Mouse (Mus musculus): Measurements from ENCODE around the gene Itgb6. TPM values are rescaled to one million over a fixed set of nuclear protein-coding genes. Genes with fewer than 3 reads are reported as not detected.

The Itgb6 gene
- polyA plus RNA-seq, 1 experiment from 2014 or later = 1.4 TPM

- Histone ChIP-seq H3K36me3 (replicated peaks) (no peaks in the 10 kb centered on the region), H3K4me3 (no peak overlapping the region), H3K27me3 (replicated peaks; ENCODE audit: low read depth, poor library complexity, severe bottlenecking) (peaks cover 28% of the 10 kb centered on the region), H3K27ac (replicated peaks) (no peak overlapping the region), H3K4me1 (peaks cover 14% of the 10 kb centered on the region), H3K9me3 (no peaks in the 10 kb centered on the region)
- 65% methylated on average over 4 of the region's 4 CpGs for WGBS
- no peak for DNase-seq (ENCODE audit: low spot score)
Measured at GRCm38 (mm10) chr2:60554561-60554960, 167.9 kb downstream of the Itgb6 start.

GRCm38 (mm10) chr2:60552902-60553682, 169.4 kb downstream of the Itgb6 start, which contains the start of gene Pla2r1:
Gene Pla2r1, minus strand, starts transcription at chr2:60553308.
- 1% methylated on average over 33 of the region's 33 CpGs for WGBS
- Histone ChIP-seq H3K27ac (replicated peaks) (peak within 1 kb of the TSS; percentile 52), H3K27me3 (replicated peaks; ENCODE audit: low read depth, poor library complexity, severe bottlenecking) (peaks cover 28% of the 10 kb centered on the region), H3K4me3 (peak within 1 kb of the TSS; percentile 59), H3K9me3 (no peaks in the 10 kb centered on the region), H3K36me3 (replicated peaks) (no peaks in the 10 kb centered on the region), H3K4me1 (peaks cover 14% of the 10 kb centered on the region)
- peak; percentile 73 for DNase-seq (ENCODE audit: low spot score)

GRCm38 (mm10) chr2:60552177-60552901, 170.1 kb downstream of the Itgb6 start:
- 16% methylated on average over 21 of the region's 21 CpGs for WGBS
- H3K4me3 ChIP-seq = peak overlapping the region; percentile 59
- peaks cover 14% of the 10 kb centered on the region for H3K4me1 ChIP-seq
- peak; percentile 21 for DNase-seq (ENCODE audit: low spot score)
- peak overlapping the region; percentile 52; the same call in 1 of the 2 replicates for H3K27ac ChIP-seq (replicated peaks)
- H3K36me3 ChIP-seq (replicated peaks) = no peaks in the 10 kb centered on the region
- H3K9me3 ChIP-seq = no peaks in the 10 kb centered on the region
- peaks cover 28% of the 10 kb centered on the region for H3K27me3 ChIP-seq (replicated peaks; ENCODE audit: low read depth, poor library complexity, severe bottlenecking)

- Histone ChIP-seq H3K36me3 (replicated peaks) (no peaks in the 10 kb centered on the region), H3K4me1 (peaks cover 14% of the 10 kb centered on the region), H3K9me3 (no peaks in the 10 kb centered on the region), H3K27ac (replicated peaks) (no peak overlapping the region), H3K27me3 (replicated peaks; ENCODE audit: low read depth, poor library complexity, severe bottlenecking) (peaks cover 28% of the 10 kb centered on the region), H3K4me3 (no peak overlapping the region)
- WGBS = 29% methylated on average over 2 of the region's 2 CpGs
- no peak for DNase-seq (ENCODE audit: low spot score)
Measured at GRCm38 (mm10) chr2:60551673-60552072, 170.8 kb downstream of the Itgb6 start.

GRCm38 (mm10) chr2:60550521-60550920, 171.9 kb downstream of the Itgb6 start:
- 94% methylated on average over 8 of the region's 8 CpGs for WGBS

GRCm38 (mm10) chr2:60549851-60550250, 172.6 kb downstream of the Itgb6 start:
- Histone ChIP-seq H3K27me3 (replicated peaks; ENCODE audit: low read depth, poor library complexity, severe bottlenecking) (peaks cover 27% of the 10 kb centered on the region), H3K9me3 (no peaks in the 10 kb centered on the region), H3K36me3 (replicated peaks) (no peaks in the 10 kb centered on the region), H3K27ac (replicated peaks) (no peak overlapping the region), H3K4me3 (no peak overlapping the region), H3K4me1 (peaks cover 16% of the 10 kb centered on the region)
- DNase-seq (ENCODE audit: low spot score) = no peak
- WGBS = 92% methylated on average over 2 of the region's 2 CpGs

More at GRCm38 (mm10) chr2:60550521-60550920, 171.9 kb downstream of the Itgb6 start:
- DNase-seq (ENCODE audit: low spot score) = no peak
- no peaks in the 10 kb centered on the region for H3K36me3 ChIP-seq (replicated peaks)
- H3K27me3 ChIP-seq (replicated peaks; ENCODE audit: low read depth, poor library complexity, severe bottlenecking) = peaks cover 28% of the 10 kb centered on the region
- no peak overlapping the region for H3K4me3 ChIP-seq
- no peaks in the 10 kb centered on the region for H3K9me3 ChIP-seq
- peaks cover 14% of the 10 kb centered on the region for H3K4me1 ChIP-seq
- no peak overlapping the region for H3K27ac ChIP-seq (replicated peaks)

Other genes with a start within 250 kb of the Itgb6 start
- gene Pla2r1, start 169.3 kb downstream of the Itgb6 start, polyA plus RNA-seq (2016; fragmentation: Nextera tagmentation; extraction: Ambion mirVana) = 2.5 and 2.8 TPM in 2 replicates
- 103 and 106 TPM in 2 replicates for gene Rbms1, start 240.5 kb upstream of the Itgb6 start, polyA plus RNA-seq (2016; fragmentation: Nextera tagmentation; extraction: Ambion mirVana)